Mouse (Mus musculus) erythroid progenitor cell, adult 5-6 weeks (primary cell): ENCODE data around the gene Flrt2. TPM values are rescaled to one million over a fixed set of nuclear protein-coding genes. Genes with fewer than 3 reads are reported as not detected.

Source experiments
- ATAC-seq: replicated peaks from 2 replicates; pipeline ENCODE4 v1.8.0; 2016; ENCODE audit warnings: moderate number of reproducible peaks, mild to moderate bottlenecking, moderate TSS enrichment, inconsistent platforms; ENCODE audit not compliant: poor library complexity, low FRiP score, severe bottlenecking
- total RNA-seq, 2 experiments: library from RNA; stranded (forward) in 1 of 2; stranded (reverse) in 1 of 2; fragments of 150-400 nt in 1 of 2; fragments of 186-747, 209-891 nt in 1 of 2; gene quantifications; 2 replicates each; pipeline versions ENCODE4 v1.2.3 to v1.2.4; 2015 to 2017; ENCODE audit warnings: low replicate concordance in 2 of 2

The Flrt2 gene
- total RNA-seq, 2 experiments from 2014 or later, result 0.42 TPM; not detected in 1

- ATAC-seq, result no peak
Measured at GRCm38 (mm10) chr12:95723265-95723664, 31.2 kb downstream of the Flrt2 start.

- ATAC-seq, result no peak
Measured at GRCm38 (mm10) chr12:95734075-95734474, 42.0 kb downstream of the Flrt2 start.

- no peak for ATAC-seq
Measured at GRCm38 (mm10) chr12:95737571-95737970, 45.5 kb downstream of the Flrt2 start.

- ATAC-seq, result no peak
Measured at GRCm38 (mm10) chr12:95738031-95738430, 46.0 kb downstream of the Flrt2 start.

- ATAC-seq, result no peak
Measured at GRCm38 (mm10) chr12:95738491-95739135, 46.6 kb downstream of the Flrt2 start.

- no peak for ATAC-seq
Measured at GRCm38 (mm10) chr12:95739739-95740138, 47.7 kb downstream of the Flrt2 start.

- ATAC-seq, result no peak
Measured at GRCm38 (mm10) chr12:95741296-95741695, 49.3 kb downstream of the Flrt2 start.

GRCm38 (mm10) chr12:95744307-95744706 lies 52.3 kb downstream of the Flrt2 start:
- ATAC-seq, result no peak

GRCm38 (mm10) chr12:95746856-95747579 lies 55.0 kb downstream of the Flrt2 start:
- ATAC-seq, result no peak

- ATAC-seq, result no peak
Measured at GRCm38 (mm10) chr12:95748760-95749159, 56.7 kb downstream of the Flrt2 start.

GRCm38 (mm10) chr12:95749248-95749647 lies 57.2 kb downstream of the Flrt2 start:
- ATAC-seq, result no peak

GRCm38 (mm10) chr12:95759212-95759746 lies 67.3 kb downstream of the Flrt2 start:
- ATAC-seq, result no peak

- ATAC-seq, result no peak
Measured at GRCm38 (mm10) chr12:95765255-95765654, 73.2 kb downstream of the Flrt2 start.

GRCm38 (mm10) chr12:95769041-95769440 lies 77.0 kb downstream of the Flrt2 start:
- no peak for ATAC-seq

GRCm38 (mm10) chr12:95770251-95770650 lies 78.2 kb downstream of the Flrt2 start:
- no peak for ATAC-seq

- ATAC-seq, result no peak
Measured at GRCm38 (mm10) chr12:95790146-95790545, 98.1 kb downstream of the Flrt2 start.

- no peak for ATAC-seq
Measured at GRCm38 (mm10) chr12:95816660-95817059, 124.6 kb downstream of the Flrt2 start.
